Mouse (Mus musculus) naive thymus-derived CD4-positive, alpha-beta T cell, adult 2 months (primary cell): ENCODE results near the gene Olfr987.
"Not testable (repeated sequence)": the region's sequence is repeated elsewhere in the genome, so short reads cannot be mapped to it uniquely, and the experiment has no call there.

Experiments
- DNase-seq: peaks from one replicate; pipeline ENCODE4 v3.0.0-alpha.2; 2011; ENCODE audit warnings: low read depth

The Olfr987 gene

GRCm38 (mm10) chr2:85339215-85339614, at the start of gene Olfr987:
Gene Olfr987, minus strand, starts transcription at chr2:85339315.
- DNase-seq, result not testable (repeated sequence)

- not testable (repeated sequence) for DNase-seq
Observed at GRCm38 (mm10) chr2:85363127-85363526, 24.0 kb upstream of the Olfr987 start, which contains the start of gene Olfr988. Gene Olfr988, minus strand, starts transcription at chr2:85363227.

GRCm38 (mm10) chr2:85339972-85340371, 857 bp upstream of the Olfr987 start:
- DNase-seq, result no peak

DNA sequence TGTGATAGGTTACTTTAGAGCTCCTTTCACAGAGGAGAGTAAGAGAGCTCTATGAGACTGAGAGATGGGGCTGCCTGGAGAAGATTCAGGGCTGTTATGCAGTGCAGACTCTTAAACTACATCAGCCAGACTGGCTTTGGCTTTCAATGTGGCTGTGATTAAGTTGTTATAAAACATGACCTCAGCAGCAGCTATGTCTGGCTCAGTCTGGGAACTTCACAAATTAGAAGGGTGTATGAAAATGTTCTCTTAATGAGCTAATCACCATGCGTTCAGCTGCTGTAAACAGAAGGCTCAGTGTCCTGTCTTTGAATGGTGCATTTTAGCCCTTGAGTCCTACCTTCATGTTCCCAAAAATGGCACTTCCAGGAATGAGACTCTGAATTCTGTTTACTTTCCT, 20.0 kb downstream of the Olfr987 start:
- no peak for DNase-seq

- DNase-seq, result no peak
Observed at GRCm38 (mm10) chr2:85285406-85285805, 53.7 kb downstream of the Olfr987 start.

GRCm38 (mm10) chr2:85284626-85285025, 54.5 kb downstream of the Olfr987 start:
- no peak for DNase-seq

GRCm38 (mm10) chr2:85283631-85284466, 55.3 kb downstream of the Olfr987 start:
- peak; percentile 2 for DNase-seq

- DNase-seq, result no peak
Observed at GRCm38 (mm10) chr2:85281023-85281422, 58.1 kb downstream of the Olfr987 start.
